Mouse (Mus musculus) liver, postnatal 0 days (tissue): ENCODE data around the gene Slc25a19. TPM values are rescaled to one million over a fixed set of nuclear protein-coding genes. Genes with fewer than 3 reads are reported as not detected.

ENCODE experiments used
- ATAC-seq: fragments of 200-750 bp; cut with Nextera tagmentation; 2 replicates; pipeline ENCODE4 v1.8.0; 2017; ENCODE audit warnings: mild to moderate bottlenecking, moderate library complexity
- DNase-seq: peaks from one replicate; pipeline ENCODE4 v3.0.0-alpha.2; 2016
- H3K27ac ChIP-seq: fragments of 300-500 bp; sonication (generic); 2 replicates; pipeline ENCODE4 v1.5.1; 2014; ENCODE audit warnings: antibody characterized with exemption, moderate library complexity, mild to moderate bottlenecking, low read depth
- H3K27me3 ChIP-seq: fragments of 300-500 bp; sonication (generic); 2 replicates; pipeline ENCODE4 v1.6.1; 2014; ENCODE audit warnings: low read length, control low read depth, mixed read lengths; ENCODE audit not compliant: insufficient read depth
- H3K36me3 ChIP-seq: fragments of 300-500 bp; sonication (generic); replicated peaks from 2 replicates; pipeline ENCODE4 v1.6.1; 2014; ENCODE audit warnings: mild to moderate bottlenecking, control low read depth, low read length, moderate library complexity, mixed read lengths; ENCODE audit not compliant: insufficient read depth
- H3K4me1 ChIP-seq: fragments of 300-500 bp; sonication (generic); 2 replicates; pipeline ENCODE4 v1.6.1; 2014; ENCODE audit warnings: antibody characterized with exemption, mild to moderate bottlenecking, control low read depth; ENCODE audit not compliant: insufficient read depth
- H3K4me2 ChIP-seq: fragments of 300-500 bp; sonication (generic); 2 replicates; pipeline ENCODE4 v1.6.1; 2014; ENCODE audit warnings: low read depth, mild to moderate bottlenecking, low read length, moderate library complexity, mixed read lengths
- H3K4me3 ChIP-seq: fragments of 300-500 bp; sonication (generic); 2 replicates; pipeline ENCODE4 v1.5.1; 2014; ENCODE audit warnings: low read depth, low read length
- H3K9ac ChIP-seq: fragments of 300-500 bp; sonication (generic); replicated peaks from 2 replicates; pipeline ENCODE4 v1.6.1; 2014; ENCODE audit warnings: mild to moderate bottlenecking, moderate library complexity
- H3K9me3 ChIP-seq: fragments of 300-500 bp; sonication (generic); 2 replicates; pipeline ENCODE4 v1.6.1; 2016; ENCODE audit warnings: mild to moderate bottlenecking, control low read depth, low read length, mixed read lengths
- CTCF ChIP-seq: sonication (generic); IDR thresholded peaks from 2 replicates; pipeline ENCODE4 v1.5.1; 2016; ENCODE audit warnings: antibody characterized with exemption, low read depth
- EP300 ChIP-seq: IDR thresholded peaks from 2 replicates; pipeline ENCODE4 v1.6.1; 2016; ENCODE audit warnings: antibody characterized with exemption, low read depth, mild to moderate bottlenecking
- WGBS: fragments of 180-500 bp; shearing (Covaris S2); extraction: QIAGEN DNeasy Blood & Tissue Kit; methylation state at CpG from one replicate; pipeline ENCODE4 v1.1.7; 2014; ENCODE audit not compliant: insufficient replicate concordance; 5-methylcytosine and 5-hydroxymethylcytosine counted together
- polyA plus RNA-seq: library from polyadenylated mRNA; unstranded; fragments of >200 nt; fragmentation: Nextera tagmentation; extraction: Ambion mirVana; gene quantifications from 2 replicates; pipeline ENCODE4 v1.2.1, GENCODE M21; 2015

Gene Slc25a19
- 6.1 and 6.9 TPM in 2 replicates for polyA plus RNA-seq

GRCm38 (mm10) chr11:115627705-115628464, at the start of gene Slc25a19:
Gene Slc25a19, minus strand, starts transcription at chr11:115628295.
- DNase-seq (peak; percentile 98), ATAC-seq (peak; percentile 99)
- no peaks in the 10 kb centered on the region for H3K27me3 ChIP-seq
- H3K9ac ChIP-seq: peak within 1 kb of the TSS; percentile 79
- H3K9me3 ChIP-seq: no peaks in the 10 kb centered on the region
- H3K36me3 ChIP-seq: peaks cover 9% of the 10 kb centered on the region
- TF ChIP-seq CTCF (no peak), EP300 (no peak)
- H3K4me2 ChIP-seq: peak within 1 kb of the TSS; percentile 95
- peak within 1 kb of the TSS; percentile 84 for H3K4me3 ChIP-seq
- under 1% methylated on average over 47 of the region's 47 CpGs for WGBS
- H3K4me1 ChIP-seq: peaks cover 13% of the 10 kb centered on the region
- H3K27ac ChIP-seq: peak within 1 kb of the TSS; percentile 73

GRCm38 (mm10) chr11:115677511-115677910, 49.4 kb upstream of the Slc25a19 start:
- Histone ChIP-seq H3K9ac (no peak overlapping the region), H3K4me3 (no peak overlapping the region), H3K36me3 (peaks cover 10% of the 10 kb centered on the region; the same call in 1 of the 2 replicates), H3K9me3 (no peaks in the 10 kb centered on the region), H3K4me1 (peaks cover 28% of the 10 kb centered on the region), H3K27me3 (no peaks in the 10 kb centered on the region), H3K27ac (peak overlapping the region; percentile 60), H3K4me2 (no peak overlapping the region)
- no peak for TF ChIP-seq EP300
- TF ChIP-seq CTCF: no peak
- DNase-seq (no peak), ATAC-seq (peak; percentile 70)
- WGBS: 64% methylated on average over 3 of the region's 3 CpGs

GRCm38 (mm10) chr11:115676738-115677137, 48.6 kb upstream of the Slc25a19 start:
- Histone ChIP-seq H3K4me2 (no peak overlapping the region), H3K4me1 (peaks cover 33% of the 10 kb centered on the region), H3K27ac (peak overlapping the region; percentile 30; the same call in 1 of the 2 replicates), H3K4me3 (no peak overlapping the region), H3K36me3 (peaks cover 6% of the 10 kb centered on the region; the same call in 1 of the 2 replicates), H3K9ac (no peak overlapping the region), H3K27me3 (no peaks in the 10 kb centered on the region), H3K9me3 (no peaks in the 10 kb centered on the region)
- DNase-seq (no peak), ATAC-seq (no peak)
- 57% methylated on average over 8 of the region's 8 CpGs for WGBS
- TF ChIP-seq EP300 (no peak), CTCF (no peak)

- Histone ChIP-seq H3K4me1 (peaks cover 46% of the 10 kb centered on the region), H3K27me3 (no peaks in the 10 kb centered on the region), H3K9ac (0 out of 2 replicates have a peak overlapping the region, but pooled peaks have one; percentile 16), H3K9me3 (no peaks in the 10 kb centered on the region), H3K4me2 (0 out of 2 replicates have a peak overlapping the region, but pooled peaks have one; percentile 13), H3K27ac (no peak overlapping the region), H3K36me3 (peaks cover 4% of the 10 kb centered on the region; the same call in 1 of the 2 replicates), H3K4me3 (no peak overlapping the region)
- DNase-seq: no peak
- 57% methylated on average over 9 of the region's 9 CpGs for WGBS
- ATAC-seq: no peak
- TF ChIP-seq CTCF (no peak), EP300 (no peak)
Observed at GRCm38 (mm10) chr11:115674235-115674865, 46.3 kb upstream of the Slc25a19 start.

GRCm38 (mm10) chr11:115673471-115674234, 45.6 kb upstream of the Slc25a19 start:
- H3K27ac ChIP-seq: no peak overlapping the region
- H3K4me3 ChIP-seq: no peak overlapping the region
- peaks cover 46% of the 10 kb centered on the region for H3K4me1 ChIP-seq
- H3K9ac ChIP-seq: no peak overlapping the region
- no peaks in the 10 kb centered on the region for H3K9me3 ChIP-seq
- peaks cover 3% of the 10 kb centered on the region; the same call in 1 of the 2 replicates for H3K36me3 ChIP-seq
- H3K27me3 ChIP-seq: no peaks in the 10 kb centered on the region
- ATAC-seq: no peak
- WGBS: 68% methylated on average over 9 of the region's 9 CpGs
- DNase-seq: no peak
- no peak for TF ChIP-seq CTCF
- TF ChIP-seq EP300: no peak
- H3K4me2 ChIP-seq: no peak overlapping the region
